Mouse (Mus musculus): ENCODE data around the gene Pacs2.

DNA sequence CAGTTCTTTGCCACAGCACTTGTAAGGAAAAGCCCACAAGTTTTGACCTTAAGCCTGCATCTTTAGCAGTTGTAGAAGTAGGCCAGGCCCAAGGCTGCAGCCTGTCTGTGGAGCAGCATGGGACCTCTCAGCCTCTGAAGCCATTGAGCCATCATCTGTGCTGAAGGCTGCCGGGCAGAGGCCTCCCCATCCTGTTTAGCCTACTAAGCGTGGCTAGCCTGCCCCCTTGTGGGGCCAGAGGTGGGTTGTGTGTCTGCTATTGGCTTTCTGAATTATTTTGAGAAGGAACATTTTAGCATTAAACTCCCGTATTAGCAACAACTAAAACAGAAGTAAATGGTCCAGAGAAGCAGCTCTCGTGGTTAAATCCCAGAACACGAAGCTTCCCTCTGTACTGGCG lies 88.2 kb downstream of the Pacs2 start:
- TF ChIP-seq CTCF (IDR thresholded peaks at IDR 0.05) = peak; percentile 80
- no peak for TF ChIP-seq POLR2A (IDR thresholded peaks at IDR 0.05; ENCODE audit: insufficient read depth, low read depth, low read length)
- no peak for TF ChIP-seq EP300 (IDR thresholded peaks at IDR 0.05; ENCODE audit: insufficient read depth, low read depth, low read length)
